Mouse (Mus musculus) naive thymus-derived CD4-positive, alpha-beta T cell, adult 2 months (primary cell): ENCODE results near the gene Gm21973.

Experiments
- DNase-seq: peaks from one replicate; pipeline ENCODE4 v3.0.0-alpha.2; 2011; ENCODE audit warnings: low read depth

Gene Gm21973

GRCm38 (mm10) chr15:10399795-10400194, 74.6 kb downstream of the Gm21973 start:
- no peak for DNase-seq

GRCm38 (mm10) chr15:10400415-10400814, 75.2 kb downstream of the Gm21973 start:
- DNase-seq: peak; percentile 2

GRCm38 (mm10) chr15:10409842-10410241, 84.7 kb downstream of the Gm21973 start:
- DNase-seq: no peak

GRCm38 (mm10) chr15:10410881-10411280, 85.7 kb downstream of the Gm21973 start:
- no peak for DNase-seq

GRCm38 (mm10) chr15:10413656-10414055, 88.5 kb downstream of the Gm21973 start:
- DNase-seq: no peak

GRCm38 (mm10) chr15:10421138-10421784, 96.1 kb downstream of the Gm21973 start:
- DNase-seq: no peak

GRCm38 (mm10) chr15:10421785-10422144, 96.6 kb downstream of the Gm21973 start:
- no peak for DNase-seq
